Mouse (Mus musculus): ENCODE data around the gene Gm10135. TPM values are rescaled to one million over a fixed set of nuclear protein-coding genes. Genes with fewer than 3 reads are reported as not detected.
A peak's percentile ranks its signal among the peaks of the same experiment; 100 is the strongest.
"Not testable (repeated sequence)": the region's sequence is repeated elsewhere in the genome, so short reads cannot be mapped to it uniquely, and the experiment has no call there.

Gene Gm10135
- not detected in 2 replicates for polyA plus RNA-seq (2016; fragmentation: Nextera tagmentation; extraction: Ambion mirVana)

DNA sequence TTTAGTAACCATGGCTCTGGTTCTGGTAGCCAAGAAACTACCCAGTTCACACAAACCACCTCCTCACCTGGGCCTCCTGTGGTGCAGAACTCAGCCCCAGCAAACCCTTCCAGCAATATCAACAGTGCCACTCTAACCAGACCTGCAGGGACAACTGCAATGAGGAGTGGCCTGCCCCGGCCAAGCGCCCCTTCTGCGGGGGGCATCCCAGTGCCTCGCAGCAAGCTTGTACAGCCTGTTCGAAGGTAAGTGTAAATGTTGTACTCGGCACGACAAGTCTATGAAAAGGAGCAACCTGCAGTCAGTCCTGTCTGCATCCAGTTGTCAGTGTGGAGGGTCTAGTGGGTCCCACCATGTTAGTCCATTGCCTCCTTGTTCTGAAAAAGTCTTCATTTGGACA lies at the start of gene Gm10135:
TSS of gene Gm10135 (minus strand) at position 101 of the 400 bp plus-strand sequence.
- Histone ChIP-seq H3K9ac (no peak within 1 kb of the TSS), H3K4me2 (replicated peaks) (no peak within 1 kb of the TSS), H3K36me3 (peaks cover 32% of the 10 kb centered on the region), H3K27ac (no peak within 1 kb of the TSS), H3K4me3 (no peak within 1 kb of the TSS), H3K4me1 (0 out of 2 replicates have a peak, but pooled peaks cover 4% of the 10 kb centered on the region), H3K9me3 (replicated peaks) (no peaks in the 10 kb centered on the region), H3K27me3 (no peaks in the 10 kb centered on the region)
- no peak for ATAC-seq (ENCODE audit: low FRiP score)
- 98% methylated on average over 7 of the region's 7 CpGs for WGBS

DNA sequence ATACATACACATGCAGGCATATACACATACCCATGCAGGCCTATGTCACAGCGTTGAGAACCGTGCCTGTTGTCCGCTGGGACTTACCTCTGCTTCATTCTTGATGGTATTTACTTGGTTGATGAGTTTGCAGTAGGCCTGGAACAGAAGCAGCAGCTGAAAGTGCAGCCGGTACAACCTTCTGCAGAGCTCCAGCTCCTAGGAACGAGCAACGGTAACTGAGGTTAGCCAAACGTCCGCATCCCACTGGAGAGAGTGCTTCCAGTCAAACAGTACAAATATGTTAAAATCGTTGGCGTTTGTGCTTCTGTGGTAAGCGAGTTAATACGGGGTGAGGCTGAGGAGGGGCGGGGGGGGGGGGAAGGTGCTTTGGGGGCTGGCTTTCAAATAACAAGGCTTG lies 49.3 kb upstream of the Gm10135 start:
- Histone ChIP-seq H3K4me1 (no peaks in the 10 kb centered on the region), H3K27ac (no peak overlapping the region), H3K9ac (no peak overlapping the region), H3K4me3 (no peak overlapping the region), H3K4me2 (replicated peaks) (no peak overlapping the region), H3K36me3 (peaks cover 49% of the 10 kb centered on the region), H3K27me3 (no peaks in the 10 kb centered on the region), H3K9me3 (replicated peaks) (no peaks in the 10 kb centered on the region)
- no peak for ATAC-seq (ENCODE audit: low FRiP score)
- 92% methylated on average over 13 of the region's 13 CpGs for WGBS

DNA sequence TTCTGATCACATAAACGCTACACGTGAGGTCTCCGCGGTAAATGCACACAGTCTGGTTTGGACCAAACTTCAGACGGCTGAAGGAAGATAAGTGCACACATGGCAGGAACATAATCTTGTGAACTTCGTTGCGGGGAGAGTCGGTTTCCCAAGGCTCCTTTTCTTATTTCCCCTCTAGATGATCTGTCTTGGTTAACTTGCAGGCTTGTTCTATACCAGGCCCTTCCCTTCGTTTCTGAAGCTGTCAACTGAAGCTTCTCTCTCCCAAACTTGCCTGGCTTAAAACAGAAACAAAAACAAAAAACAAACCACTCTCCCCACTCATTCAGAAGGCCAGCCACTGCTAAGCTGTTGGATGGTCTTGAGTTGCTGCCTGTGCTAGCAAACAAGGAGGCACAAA lies 40.2 kb upstream of the Gm10135 start:
- no peak overlapping the region for H3K4me3 ChIP-seq
- peaks cover 5% of the 10 kb centered on the region for H3K4me1 ChIP-seq
- no peaks in the 10 kb centered on the region for H3K9me3 ChIP-seq (replicated peaks)
- no peak for ATAC-seq (ENCODE audit: low FRiP score)
- H3K27ac ChIP-seq, result no peak overlapping the region
- H3K4me2 ChIP-seq (replicated peaks), result no peak overlapping the region
- peaks cover 28% of the 10 kb centered on the region for H3K27me3 ChIP-seq
- no peak overlapping the region for H3K9ac ChIP-seq
- WGBS, result 46% methylated on average over 9 of the region's 9 CpGs
- H3K36me3 ChIP-seq, result no peaks in the 10 kb centered on the region

DNA sequence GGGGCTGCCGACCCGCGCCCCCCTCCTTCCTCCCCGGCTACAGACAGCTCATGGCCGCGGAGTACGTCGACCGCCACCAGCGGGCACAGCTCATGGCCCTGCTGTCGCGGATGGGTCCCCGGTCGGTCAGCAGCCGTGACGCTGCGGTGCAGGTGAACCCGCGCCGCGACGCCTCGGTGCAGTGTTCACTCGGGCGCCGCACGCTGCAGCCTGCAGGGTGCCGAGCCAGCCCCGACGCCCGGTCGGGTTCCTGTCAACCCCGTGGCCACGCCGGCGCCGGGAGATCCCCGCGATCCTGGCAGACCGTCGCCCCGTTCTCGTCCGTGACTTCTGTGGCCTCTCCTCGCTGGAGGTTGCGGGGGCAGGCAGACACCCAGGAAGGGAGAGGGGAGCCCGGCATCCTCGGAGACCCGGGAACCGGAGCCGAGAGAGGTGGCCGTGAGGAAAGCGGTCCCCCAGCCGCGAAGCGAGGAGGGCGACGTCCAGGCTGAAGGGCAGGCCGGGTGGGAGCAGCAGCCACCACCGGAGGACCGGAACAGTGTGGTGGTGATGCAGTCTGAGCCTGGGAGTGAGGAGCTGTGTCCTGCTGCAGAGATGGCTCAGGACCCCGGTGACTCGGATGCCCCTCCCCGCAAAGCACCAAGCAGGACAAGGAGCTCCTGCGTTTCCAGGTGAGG lies 39.2 kb upstream of the Gm10135 start:
- ATAC-seq (ENCODE audit: low FRiP score), result peak; percentile 80
- not testable (repeated sequence) for H3K36me3 ChIP-seq; H3K27ac ChIP-seq; H3K9me3 ChIP-seq (replicated peaks); H3K4me1 ChIP-seq
- Histone ChIP-seq H3K4me3 (peak overlapping the region; percentile 39), H3K9ac (peak overlapping the region; percentile 58), H3K4me2 (replicated peaks) (peak overlapping the region; percentile 73), H3K27me3 (peaks cover 28% of the 10 kb centered on the region)
- WGBS, result 1% methylated on average over 52 of the region's 65 CpGs

DNA sequence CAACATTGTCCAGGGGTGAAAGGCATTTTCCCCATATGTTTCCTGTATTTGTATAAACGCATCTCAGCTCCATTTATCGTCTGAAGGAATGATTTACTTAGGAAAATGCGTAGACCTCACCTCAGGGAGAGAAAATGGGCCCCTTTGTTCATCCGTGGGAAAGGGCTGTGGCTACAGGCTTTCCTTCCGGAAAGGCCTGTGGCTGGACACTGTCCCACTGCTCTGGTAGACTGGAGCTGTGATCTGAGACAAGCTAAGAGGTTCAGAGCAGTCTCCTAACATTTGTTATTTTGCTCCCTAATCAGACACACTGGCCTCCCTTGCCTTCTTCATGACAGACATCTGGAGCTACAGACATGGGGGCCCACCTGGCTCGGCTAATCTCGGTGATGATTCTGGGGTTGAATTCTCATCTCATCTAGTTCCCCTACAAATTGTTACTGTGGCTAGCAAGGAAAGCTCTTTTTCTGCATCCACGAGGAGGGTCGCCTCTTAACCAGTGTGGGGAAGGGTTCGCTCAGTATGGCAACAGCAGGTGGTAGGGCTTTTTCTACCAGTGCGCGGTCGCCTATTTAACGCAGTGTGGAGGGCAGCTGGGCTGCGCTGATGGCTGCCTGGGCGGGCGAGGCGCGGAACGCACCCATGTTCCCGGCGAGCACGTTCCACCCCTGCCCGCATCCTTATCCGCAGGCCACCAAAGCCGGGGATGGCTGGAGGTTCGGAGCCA lies 38.5 kb upstream of the Gm10135 start:
- not testable (repeated sequence) for H3K36me3 ChIP-seq; H3K9ac ChIP-seq; H3K27ac ChIP-seq; H3K9me3 ChIP-seq (replicated peaks); H3K4me1 ChIP-seq
- 21% methylated on average over 23 of the region's 27 CpGs for WGBS
- peak; percentile 53; the same call in 1 of the 2 replicates for ATAC-seq (ENCODE audit: low FRiP score)
- Histone ChIP-seq H3K27me3 (peaks cover 35% of the 10 kb centered on the region), H3K4me2 (replicated peaks) (peak overlapping the region; percentile 73), H3K4me3 (peak overlapping the region; percentile 39)

DNA sequence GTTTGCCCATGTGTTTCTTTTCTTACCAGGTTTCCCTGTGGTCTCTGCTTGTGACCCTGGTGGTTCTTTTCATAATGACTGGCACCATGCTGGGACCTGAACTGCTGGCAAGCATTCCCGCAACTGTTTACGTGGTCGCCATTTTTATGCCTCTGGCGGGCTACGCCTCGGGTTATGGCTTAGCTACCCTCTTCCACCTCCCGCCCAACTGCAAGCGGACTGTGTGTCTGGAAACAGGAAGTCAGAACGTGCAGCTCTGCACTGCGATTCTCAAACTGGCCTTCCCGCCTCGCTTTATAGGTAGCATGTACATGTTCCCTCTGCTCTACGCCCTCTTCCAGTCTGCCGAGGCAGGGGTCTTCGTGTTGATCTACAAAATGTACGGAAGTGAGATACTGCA lies 37.3 kb upstream of the Gm10135 start:
- H3K27me3 ChIP-seq, result peaks cover 47% of the 10 kb centered on the region
- not testable (repeated sequence) for H3K27ac ChIP-seq; H3K9me3 ChIP-seq (replicated peaks); H3K4me2 ChIP-seq (replicated peaks); H3K4me1 ChIP-seq; H3K36me3 ChIP-seq; H3K9ac ChIP-seq; H3K4me3 ChIP-seq; ATAC-seq (ENCODE audit: low FRiP score)
- WGBS, result 93% methylated on average over 16 of the region's 16 CpGs

DNA sequence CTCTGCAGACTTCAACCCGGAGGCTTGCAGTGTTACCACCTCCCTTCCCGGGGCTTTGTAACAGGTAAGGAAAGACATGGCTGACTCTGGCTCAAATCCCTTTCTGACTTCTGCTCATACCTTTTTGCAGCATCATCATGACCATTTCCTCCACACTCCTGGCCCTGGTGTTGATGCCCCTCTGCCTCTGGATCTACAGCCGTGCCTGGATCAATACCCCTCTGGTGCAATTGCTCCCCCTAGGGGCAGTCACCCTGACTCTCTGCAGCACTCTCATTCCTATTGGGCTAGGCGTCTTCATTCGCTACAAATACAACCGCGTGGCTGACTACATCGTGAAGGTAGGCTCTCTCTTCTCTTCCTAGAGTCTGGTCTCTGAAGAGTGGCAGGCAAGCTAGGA lies 33.7 kb upstream of the Gm10135 start:
- not testable (repeated sequence) for ATAC-seq (ENCODE audit: low FRiP score); H3K4me3 ChIP-seq; H3K9ac ChIP-seq; H3K4me1 ChIP-seq; H3K27ac ChIP-seq; H3K36me3 ChIP-seq; H3K4me2 ChIP-seq (replicated peaks); H3K9me3 ChIP-seq (replicated peaks)
- 39% methylated on average over 8 of the region's 8 CpGs for whole genome bisulfite sequencing
- H3K27me3 ChIP-seq, result peaks cover 43% of the 10 kb centered on the region

DNA sequence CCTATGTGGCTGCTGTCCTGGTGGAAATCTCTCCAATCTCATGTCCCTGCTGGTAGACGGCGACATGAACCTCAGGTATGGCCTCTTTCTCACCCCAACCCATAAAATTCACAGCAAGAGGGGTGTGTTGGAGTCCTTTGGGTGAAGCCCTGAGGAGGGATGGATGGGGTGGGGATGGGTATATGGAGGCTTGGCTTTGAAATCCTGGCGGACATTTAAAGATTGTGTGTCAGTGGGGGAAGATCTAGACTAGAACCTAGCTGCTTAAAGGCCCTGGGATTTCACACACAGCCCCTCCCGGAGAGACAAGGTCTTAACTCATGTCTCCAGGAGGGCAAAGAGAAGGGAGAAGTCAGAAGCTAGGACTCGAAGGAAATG lies 33.1 kb upstream of the Gm10135 start:
- H3K4me3 ChIP-seq, result peak overlapping the region; percentile 45
- no peaks in the 10 kb centered on the region for H3K36me3 ChIP-seq
- H3K9me3 ChIP-seq (replicated peaks), result no peaks in the 10 kb centered on the region
- H3K27ac ChIP-seq, result no peak overlapping the region
- H3K9ac ChIP-seq, result peak overlapping the region; percentile 41; the same call in 1 of the 2 replicates
- peaks cover 37% of the 10 kb centered on the region for H3K27me3 ChIP-seq
- peak overlapping the region; percentile 64 for H3K4me2 ChIP-seq (replicated peaks)
- 38% methylated on average over 5 of the region's 5 CpGs for WGBS
- no peak; the same call in 1 of the 2 replicates for ATAC-seq (ENCODE audit: low FRiP score)
- H3K4me1 ChIP-seq, result peaks cover 4% of the 10 kb centered on the region; the same call in 1 of the 2 replicates

DNA sequence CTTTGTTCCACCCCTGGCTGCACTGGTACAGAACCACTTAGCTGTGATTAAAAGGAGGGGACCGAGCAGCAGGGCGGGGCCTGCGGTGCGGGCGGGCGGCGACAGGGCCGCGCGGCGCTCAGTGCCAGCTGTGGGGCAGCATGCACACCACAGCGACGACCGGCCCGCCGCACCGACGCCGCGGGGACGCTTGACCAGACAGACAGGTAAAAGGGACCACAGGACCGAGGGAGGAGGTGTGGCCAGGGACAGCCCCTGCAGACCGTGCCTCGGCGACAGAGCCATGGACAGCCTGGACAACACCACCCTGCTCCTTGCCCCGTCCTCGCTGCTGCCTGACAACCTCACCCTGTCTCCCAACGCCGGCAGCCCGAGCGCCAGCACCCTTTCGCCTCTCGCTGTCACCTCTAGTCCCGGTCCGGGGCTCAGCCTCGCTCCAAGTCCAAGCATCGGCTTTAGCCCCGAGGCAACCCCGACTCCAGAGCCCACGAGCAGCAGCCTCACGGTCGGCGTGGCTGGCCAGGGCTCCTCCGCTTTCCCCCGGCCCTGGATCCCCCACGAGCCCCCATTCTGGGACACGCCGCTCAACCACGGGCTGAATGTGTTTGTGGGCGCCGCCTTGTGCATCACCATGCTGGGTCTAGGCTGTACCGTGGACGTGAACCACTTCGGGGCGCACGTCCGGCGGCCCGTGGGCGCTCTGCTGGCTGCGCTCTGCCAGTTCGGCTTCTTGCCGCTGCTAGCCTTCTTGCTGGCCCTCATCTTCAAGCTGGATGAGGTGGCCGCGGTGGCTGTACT lies 32.5 kb upstream of the Gm10135 start, which contains the start of gene Slc10a4:
TSS of gene Slc10a4 (plus strand) at position 100 of the 798 bp plus-strand sequence.
- Histone ChIP-seq H3K36me3 (no peaks in the 10 kb centered on the region), H3K9ac (peak within 1 kb of the TSS; percentile 64), H3K4me1 (peaks cover 4% of the 10 kb centered on the region; the same call in 1 of the 2 replicates), H3K27me3 (peaks cover 33% of the 10 kb centered on the region), H3K4me3 (peak within 1 kb of the TSS; percentile 45), H3K4me2 (replicated peaks) (peak within 1 kb of the TSS; percentile 64), H3K27ac (peak within 1 kb of the TSS; percentile 35; the same call in 1 of the 2 replicates), H3K9me3 (replicated peaks) (no peaks in the 10 kb centered on the region)
- peak; percentile 92 for ATAC-seq (ENCODE audit: low FRiP score)
- WGBS, result 6% methylated on average over 64 of the region's 65 CpGs

DNA sequence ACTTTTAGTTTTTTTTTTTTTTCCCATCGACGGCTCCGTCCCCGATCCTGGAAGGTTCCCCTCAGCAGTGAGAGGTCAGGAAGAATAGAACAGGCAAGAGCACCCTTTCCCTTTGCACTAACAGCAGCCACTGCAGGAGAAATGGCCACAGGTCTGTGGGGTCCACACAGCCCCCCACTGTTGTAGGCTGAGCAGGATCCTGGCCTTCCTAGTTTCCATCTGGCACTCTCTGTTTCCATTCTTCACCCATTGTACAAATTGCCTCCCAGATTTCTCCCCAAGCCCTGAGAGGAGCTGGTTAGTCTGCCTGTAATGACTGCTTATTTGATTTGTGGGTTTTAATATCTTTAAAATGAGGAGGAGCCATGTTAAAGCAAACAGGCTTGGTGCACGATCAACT lies 29.5 kb upstream of the Gm10135 start:
- 78% methylated on average over 5 of the region's 5 CpGs for WGBS
- no peak for ATAC-seq (ENCODE audit: low FRiP score)
- H3K9me3 ChIP-seq (replicated peaks), result no peaks in the 10 kb centered on the region
- no peak overlapping the region for H3K4me2 ChIP-seq (replicated peaks)
- H3K9ac ChIP-seq, result no peak overlapping the region
- H3K4me1 ChIP-seq, result peaks cover 4% of the 10 kb centered on the region; the same call in 1 of the 2 replicates
- no peaks in the 10 kb centered on the region for H3K36me3 ChIP-seq
- H3K27ac ChIP-seq, result no peak overlapping the region
- H3K27me3 ChIP-seq, result peaks cover 33% of the 10 kb centered on the region
- H3K4me3 ChIP-seq, result no peak overlapping the region

DNA sequence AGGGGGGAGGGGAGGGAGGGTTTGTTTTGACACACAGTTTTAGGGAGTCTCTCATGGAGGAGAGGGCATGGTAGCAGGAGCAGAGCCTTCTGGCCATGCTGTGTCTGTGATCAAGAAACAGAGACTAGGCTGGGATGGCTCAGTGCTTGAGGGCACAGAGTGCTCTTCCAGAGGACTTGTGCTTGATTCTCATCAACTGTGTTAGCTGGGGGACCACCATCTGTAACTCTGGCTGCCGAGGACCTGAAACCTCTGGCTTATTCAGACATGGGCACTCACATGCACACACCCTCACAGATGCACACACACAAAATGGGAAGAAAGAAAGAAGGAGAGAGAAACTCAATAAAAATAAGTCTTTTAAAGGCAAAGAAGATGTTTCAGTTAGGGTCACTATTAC lies 24.0 kb upstream of the Gm10135 start:
- H3K36me3 ChIP-seq; H3K27me3 ChIP-seq; ATAC-seq (ENCODE audit: low FRiP score); H3K9ac ChIP-seq; H3K27ac ChIP-seq; H3K9me3 ChIP-seq (replicated peaks); H3K4me2 ChIP-seq (replicated peaks); H3K4me3 ChIP-seq: not testable (repeated sequence)
- peaks cover 15% of the 10 kb centered on the region for H3K4me1 ChIP-seq
- 95% methylated on average over 1 of the region's 1 CpGs for WGBS

DNA sequence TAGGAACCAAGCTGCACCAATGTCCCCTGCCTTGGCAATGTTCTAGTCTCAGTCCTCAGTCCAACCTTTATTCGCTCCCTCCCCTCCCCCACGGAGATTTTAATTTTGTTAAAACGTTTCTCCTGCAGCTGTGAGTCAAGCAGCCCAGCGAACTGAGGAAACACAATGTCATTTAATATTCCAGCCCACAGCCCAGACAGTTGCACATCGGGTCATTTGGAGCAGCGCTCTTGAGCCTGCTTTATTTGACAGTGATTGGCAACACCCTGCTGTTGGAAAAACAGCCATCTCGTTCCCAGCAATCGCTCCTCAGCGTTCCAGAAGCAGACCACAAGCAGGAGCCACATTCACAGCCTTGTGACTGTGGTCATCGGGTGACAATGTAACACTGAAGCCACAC lies 20.9 kb upstream of the Gm10135 start:
- peak overlapping the region; percentile 64 for H3K27ac ChIP-seq
- no peak overlapping the region for H3K4me3 ChIP-seq
- 11% methylated on average over 10 of the region's 10 CpGs for WGBS
- peaks cover 20% of the 10 kb centered on the region for H3K4me1 ChIP-seq
- no peak overlapping the region for H3K9ac ChIP-seq
- peak overlapping the region; percentile 36 for H3K4me2 ChIP-seq (replicated peaks)
- no peaks in the 10 kb centered on the region for H3K27me3 ChIP-seq
- H3K9me3 ChIP-seq (replicated peaks), result no peaks in the 10 kb centered on the region
- H3K36me3 ChIP-seq, result no peaks in the 10 kb centered on the region
- ATAC-seq (ENCODE audit: low FRiP score), result peak; percentile 42

All from hindbrain, embryonic 12.5 days (tissue).